Mouse (Mus musculus) liver, adult 2 months (tissue): ENCODE data around the gene Stn1. TPM values are rescaled to one million over a fixed set of nuclear protein-coding genes. Genes with fewer than 3 reads are reported as not detected.

Experiments
- DNase-seq: peaks from one replicate; pipeline ENCODE4 v3.0.0-alpha.2; 2011; ENCODE audit warnings: low read depth, low spot score; ENCODE audit errors: extremely low read depth
- H3K27ac ChIP-seq: fragments of 200-500 bp; replicated peaks from 2 replicates; pipeline ENCODE4 v1.5.1; 2012; ENCODE audit warnings: low read depth, mild to moderate bottlenecking, control low read depth, inconsistent platforms, low read length; ENCODE audit not compliant: insufficient read depth
- H3K27me3 ChIP-seq: fragments of 200-500 bp; 2 replicates; pipeline ENCODE4 v1.6.1; 2012; ENCODE audit warnings: mild to moderate bottlenecking, moderate library complexity, low read length, inconsistent platforms; ENCODE audit not compliant: control insufficient read depth, insufficient read depth
- H3K36me3 ChIP-seq: fragments of 200-500 bp; 2 replicates; pipeline ENCODE4 v1.6.1; 2012; ENCODE audit warnings: low read length, inconsistent platforms; ENCODE audit not compliant: control insufficient read depth, insufficient read depth
- H3K4me1 ChIP-seq: fragments of 200-500 bp; 2 replicates; pipeline ENCODE4 v1.6.1; 2011; ENCODE audit warnings: low read length; ENCODE audit not compliant: control insufficient read depth, insufficient read depth
- H3K4me3 ChIP-seq: fragments of 200-500 bp; 2 replicates; pipeline ENCODE4 v1.5.1; 2011; ENCODE audit warnings: low read depth, mild to moderate bottlenecking, control low read depth, low read length, moderate library complexity; ENCODE audit not compliant: insufficient read depth
- H3K79me2 ChIP-seq: fragments of 200-500 bp; 2 replicates; pipeline ENCODE4 v1.6.1; 2012; ENCODE audit warnings: inconsistent platforms, mild to moderate bottlenecking, low read length, moderate library complexity; ENCODE audit not compliant: control insufficient read depth, insufficient read depth
- H3K9ac ChIP-seq: fragments of 200-500 bp; 2 replicates; pipeline ENCODE4 v1.6.1; 2012; ENCODE audit warnings: low read depth, mild to moderate bottlenecking, control low read depth, inconsistent platforms, low read length
- CTCF ChIP-seq: fragments of 200-500 bp; IDR thresholded peaks from 2 replicates; pipeline ENCODE4 v1.5.1; 2011; ENCODE audit warnings: low read depth, low read length, control low read depth
- POLR2A ChIP-seq: fragments of 200-500 bp; IDR thresholded peaks from 2 replicates; pipeline ENCODE4 v1.6.1; 2011; ENCODE audit warnings: low read length, control low read depth; ENCODE audit not compliant: insufficient read depth; ENCODE audit errors: extremely low read depth
- WGBS: fragments of 180-500 bp; shearing (Covaris S2); methylation state at CpG from one replicate; pipeline ENCODE4 v1.1.7; 2018; 5-methylcytosine and 5-hydroxymethylcytosine counted together
- polyA plus RNA-seq: library from polyadenylated mRNA; depleted of rRNA; stranded (reverse); fragments of >200 nt; gene quantifications from 2 replicates; pipeline ENCODE4 v1.2.3, GENCODE M21; 2012
- total RNA-seq: library from RNA; depleted of rRNA; stranded (reverse); fragments of >200 nt; gene quantifications from 2 replicates; pipeline ENCODE4 v1.2.3, GENCODE M21; 2014

Stn1 gene
- total and polyA plus RNA-seq, 2 experiments, result 4.7 to 5.0 TPM

DNA sequence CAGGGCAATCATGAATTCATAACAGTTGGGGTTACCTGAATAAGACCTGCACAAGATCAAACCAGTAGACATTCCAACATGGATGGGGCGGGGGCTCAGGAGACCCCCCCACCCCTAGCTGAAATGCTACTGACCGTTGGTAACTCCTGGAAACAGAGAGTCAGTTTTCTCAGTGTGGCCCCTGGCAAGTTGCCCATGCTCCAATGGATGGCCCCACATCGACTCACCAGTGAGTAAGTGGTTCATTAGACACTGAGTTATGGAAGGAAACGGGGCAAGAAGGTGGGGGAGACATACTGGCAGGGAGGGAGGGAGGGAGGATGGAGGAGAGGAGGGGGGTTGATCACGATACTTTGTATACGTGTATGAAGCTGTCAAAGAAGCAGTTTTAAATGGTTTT lies 81.3 kb downstream of the Stn1 start:
- no peaks in the 10 kb centered on the region for H3K27me3 ChIP-seq
- 44% methylated on average over 6 of the region's 6 CpGs for WGBS
- DNase-seq, result no peak
- H3K4me3 ChIP-seq, result no peak overlapping the region
- H3K4me1 ChIP-seq, result peaks cover 58% of the 10 kb centered on the region
- no peaks in the 10 kb centered on the region for H3K36me3 ChIP-seq
- no peak overlapping the region for H3K27ac ChIP-seq
- peaks cover 32% of the 10 kb centered on the region; the same call in 1 of the 2 replicates for H3K79me2 ChIP-seq
- TF ChIP-seq CTCF (no peak), POLR2A (no peak)
- H3K9ac ChIP-seq, result no peak overlapping the region

DNA sequence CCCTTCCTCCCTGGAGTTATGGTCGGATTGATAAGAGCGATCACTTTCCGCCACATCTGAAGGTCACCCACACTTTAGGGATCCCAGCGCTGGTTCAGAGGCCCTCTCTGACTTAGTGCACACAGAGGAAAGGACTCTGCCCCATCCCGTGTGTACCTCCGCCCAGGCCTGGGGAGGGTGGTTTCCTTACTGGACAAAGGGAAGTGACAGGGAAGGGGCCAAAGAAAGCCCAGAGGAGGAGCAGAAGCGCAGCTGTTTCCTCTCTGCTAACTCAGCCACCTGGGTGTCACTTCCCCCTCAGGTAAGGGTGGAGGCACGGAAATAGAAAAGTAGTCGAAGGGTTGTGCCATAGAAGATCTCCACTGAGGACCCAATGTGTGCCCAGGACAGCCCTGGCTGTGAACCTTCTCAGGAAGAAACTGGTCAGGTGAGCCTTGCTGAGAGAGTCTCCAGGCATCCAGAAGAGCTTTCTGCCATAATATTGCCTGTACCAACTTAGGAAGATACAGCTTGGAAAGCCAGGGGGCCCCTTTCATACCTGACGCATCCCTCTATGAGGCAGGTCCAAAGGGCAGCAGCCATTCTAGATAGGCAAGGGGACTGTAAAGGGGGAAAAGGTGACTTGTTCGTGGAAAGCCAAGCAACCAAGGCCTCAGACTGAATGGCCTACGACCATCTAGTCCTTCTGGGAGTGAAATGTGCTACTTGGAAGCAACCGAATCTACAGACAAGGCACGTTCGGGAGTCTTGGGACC lies 82.1 kb downstream of the Stn1 start:
- H3K9ac ChIP-seq, result no peak overlapping the region
- no peak for DNase-seq
- TF ChIP-seq POLR2A (no peak), CTCF (no peak)

DNA sequence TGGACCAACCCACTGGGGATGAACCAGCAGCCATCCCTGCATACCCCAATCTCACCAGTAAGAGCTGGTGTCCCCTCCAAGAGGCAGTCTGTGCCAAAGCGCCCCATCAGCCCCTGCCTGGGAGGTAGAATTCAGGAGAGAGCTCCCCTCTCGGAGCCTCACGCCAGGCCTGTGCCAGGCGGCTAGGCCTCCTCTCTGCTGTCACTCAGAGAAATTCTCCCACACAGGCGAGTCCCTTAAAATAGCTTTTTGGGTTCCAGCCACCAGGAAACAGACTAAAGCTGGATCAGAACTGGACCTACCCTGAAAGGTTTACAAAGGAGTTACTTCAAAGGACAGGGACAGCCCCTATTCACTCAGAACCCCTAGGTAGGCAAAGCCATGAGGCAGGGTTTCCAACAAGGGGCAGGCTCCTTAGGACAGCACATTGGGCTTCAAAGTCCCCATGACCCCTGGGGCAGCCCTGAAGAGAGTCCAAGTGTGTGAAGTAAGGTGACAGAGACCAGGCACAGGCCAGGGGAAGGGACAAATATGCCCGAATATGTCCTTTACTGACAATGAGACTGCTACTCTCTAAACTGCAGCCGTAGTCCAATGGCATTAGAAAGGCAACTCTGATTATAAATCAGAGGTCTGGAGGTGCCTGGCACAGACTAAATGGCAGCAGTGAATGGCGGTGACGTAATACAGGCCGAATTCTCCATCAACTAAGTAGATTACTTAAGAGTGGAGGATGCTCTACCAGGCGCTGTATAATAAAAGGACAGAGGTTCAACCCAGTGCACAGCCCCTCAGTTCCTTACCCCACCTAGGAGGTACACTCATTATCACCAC lies 82.9 kb downstream of the Stn1 start:
- H3K4me3 ChIP-seq, result no peak overlapping the region
- peaks cover 66% of the 10 kb centered on the region for H3K4me1 ChIP-seq
- peak overlapping the region; percentile 7 for H3K27ac ChIP-seq
- no peak overlapping the region for H3K9ac ChIP-seq
- no peaks in the 10 kb centered on the region for H3K36me3 ChIP-seq
- TF ChIP-seq POLR2A (no peak), CTCF (no peak)
- no peaks in the 10 kb centered on the region for H3K27me3 ChIP-seq
- peak; percentile 52 for DNase-seq
- 48% methylated on average over 11 of the region's 11 CpGs for WGBS
- H3K79me2 ChIP-seq, result peaks cover 28% of the 10 kb centered on the region; the same call in 1 of the 2 replicates

More for the DNA sequence above, 82.1 kb downstream of the Stn1 start:
- Histone ChIP-seq H3K27ac (peak overlapping the region; percentile 4), H3K27me3 (no peaks in the 10 kb centered on the region), H3K4me1 (peaks cover 63% of the 10 kb centered on the region), H3K36me3 (no peaks in the 10 kb centered on the region), H3K79me2 (peaks cover 27% of the 10 kb centered on the region; the same call in 1 of the 2 replicates), H3K4me3 (no peak overlapping the region)
- WGBS, result 50% methylated on average over 15 of the region's 15 CpGs

DNA sequence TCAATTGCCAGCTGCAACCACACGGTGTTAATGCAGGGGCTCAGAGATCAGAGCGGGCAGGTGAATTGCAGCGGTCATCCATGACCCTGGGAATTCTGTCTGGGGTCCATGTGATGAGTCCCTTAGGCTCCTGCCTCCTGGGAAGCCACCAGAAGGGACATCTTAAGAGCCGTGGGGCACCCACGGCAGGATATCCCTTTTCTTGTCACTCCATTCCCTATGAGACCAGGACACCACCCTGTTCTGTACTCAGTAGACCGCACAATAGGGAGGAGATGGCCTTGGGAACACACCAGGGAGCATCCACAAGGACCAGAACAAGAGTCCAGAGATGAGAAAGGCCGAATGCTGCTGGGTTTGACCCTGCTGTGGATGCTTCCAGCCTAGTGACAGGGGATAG lies 84.0 kb downstream of the Stn1 start:
- 90% methylated on average over 7 of the region's 7 CpGs for WGBS
- Histone ChIP-seq H3K9ac (no peak overlapping the region), H3K27ac (no peak overlapping the region), H3K4me3 (no peak overlapping the region), H3K36me3 (no peaks in the 10 kb centered on the region), H3K4me1 (peaks cover 66% of the 10 kb centered on the region), H3K27me3 (no peaks in the 10 kb centered on the region), H3K79me2 (peaks cover 30% of the 10 kb centered on the region; the same call in 1 of the 2 replicates)
- TF ChIP-seq CTCF, result no peak
- no peak for DNase-seq

DNA sequence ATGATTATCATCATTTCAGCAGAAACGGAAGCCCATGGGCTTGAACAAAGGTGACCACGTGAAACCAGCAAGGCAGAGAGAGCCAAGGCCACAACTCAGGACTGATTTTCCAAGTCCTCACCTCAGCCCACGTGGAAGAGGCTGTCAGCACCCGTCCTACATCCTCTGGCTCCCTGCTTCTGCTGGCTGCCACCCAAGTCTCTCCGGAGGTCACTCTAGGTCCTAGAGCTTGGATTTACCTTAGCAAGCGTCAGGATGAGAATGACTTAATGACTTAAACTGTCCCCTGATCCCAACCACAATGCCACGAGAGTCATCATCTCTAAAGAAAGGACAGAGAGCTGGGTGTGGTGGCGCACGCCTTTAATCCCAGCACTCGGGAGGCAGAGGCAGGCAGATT lies 84.6 kb downstream of the Stn1 start:
- Histone ChIP-seq H3K36me3 (no peaks in the 10 kb centered on the region), H3K27me3 (no peaks in the 10 kb centered on the region), H3K79me2 (peaks cover 32% of the 10 kb centered on the region; the same call in 1 of the 2 replicates), H3K4me3 (no peak overlapping the region), H3K9ac (no peak overlapping the region), H3K27ac (peak overlapping the region; percentile 21; the same call in 1 of the 2 replicates), H3K4me1 (peaks cover 67% of the 10 kb centered on the region)
- 39% methylated on average over 10 of the region's 10 CpGs for WGBS
- DNase-seq, result peak; percentile 82
- TF ChIP-seq CTCF, result no peak
- no peak for TF ChIP-seq POLR2A

DNA sequence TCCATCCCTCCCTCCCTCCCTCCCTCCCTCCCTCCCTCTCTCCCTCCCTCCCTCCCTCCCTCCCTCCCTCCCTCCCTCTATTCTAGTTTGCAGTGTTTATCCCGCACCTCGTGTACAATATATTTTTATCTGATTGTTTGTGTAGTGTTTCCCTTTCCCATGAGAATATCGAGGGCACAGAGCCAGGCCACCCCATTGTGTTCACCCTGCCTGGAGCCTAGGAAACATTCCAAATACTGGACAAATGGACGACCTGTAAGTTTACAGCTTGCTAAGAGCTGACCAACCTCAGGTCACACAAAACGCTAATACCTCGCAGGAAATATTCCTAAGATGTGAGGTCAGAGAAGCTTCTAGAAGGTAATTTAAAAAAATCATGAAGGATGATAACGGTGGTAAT lies 85.1 kb downstream of the Stn1 start:
- Histone ChIP-seq H3K27ac (0 out of 2 replicates have a peak overlapping the region, but pooled peaks have one; percentile 21), H3K27me3 (no peaks in the 10 kb centered on the region), H3K36me3 (no peaks in the 10 kb centered on the region), H3K9ac (no peak overlapping the region), H3K4me1 (peaks cover 67% of the 10 kb centered on the region), H3K79me2 (peaks cover 34% of the 10 kb centered on the region; the same call in 1 of the 2 replicates), H3K4me3 (no peak overlapping the region)
- TF ChIP-seq POLR2A (no peak), CTCF (no peak)
- WGBS, result 24% methylated on average over 7 of the region's 7 CpGs
- DNase-seq, result no peak
